Mouse (Mus musculus) hindbrain, embryonic 11.5 days (tissue): ENCODE data around the gene Ets2. TPM values are rescaled to one million over a fixed set of nuclear protein-coding genes. Genes with fewer than 3 reads are reported as not detected.

ENCODE experiments used
- ATAC-seq: fragments of 200-750 bp; cut with Nextera tagmentation; 2 replicates; pipeline ENCODE4 v1.8.0; 2017; ENCODE audit warnings: mild to moderate bottlenecking, moderate TSS enrichment, moderate library complexity; ENCODE audit not compliant: low FRiP score
- DNase-seq: peaks from one replicate; pipeline ENCODE4 v3.0.0-alpha.2; 2015; ENCODE audit warnings: low spot score
- H3K27ac ChIP-seq: fragments of 300-500 bp; sonication (generic); 2 replicates; pipeline ENCODE4 v1.5.1; 2014; ENCODE audit warnings: mild to moderate bottlenecking, low read depth, low read length
- H3K27me3 ChIP-seq: fragments of 300-500 bp; sonication (generic); 2 replicates; pipeline ENCODE4 v1.6.1; 2014; ENCODE audit warnings: mild to moderate bottlenecking, low read length, moderate library complexity, mixed read lengths; ENCODE audit not compliant: control insufficient read depth, insufficient read depth
- H3K36me3 ChIP-seq: fragments of 300-500 bp; sonication (generic); 2 replicates; pipeline ENCODE4 v1.6.1; 2014; ENCODE audit warnings: mild to moderate bottlenecking, low read length, moderate library complexity, mixed read lengths; ENCODE audit not compliant: control insufficient read depth, insufficient read depth
- H3K4me1 ChIP-seq: fragments of 300-500 bp; sonication (generic); replicated peaks from 2 replicates; pipeline ENCODE4 v1.6.1; 2014; ENCODE audit warnings: low read length, mixed read lengths; ENCODE audit not compliant: control insufficient read depth, insufficient read depth
- H3K4me2 ChIP-seq: fragments of 300-500 bp; sonication (generic); replicated peaks from 2 replicates; pipeline ENCODE4 v1.6.1; 2014; ENCODE audit warnings: mild to moderate bottlenecking, low read depth, low read length
- H3K4me3 ChIP-seq: fragments of 300-500 bp; sonication (generic); 2 replicates; pipeline ENCODE4 v1.5.1; 2014; ENCODE audit warnings: low read depth, low read length
- H3K9ac ChIP-seq: fragments of 300-500 bp; sonication (generic); 2 replicates; pipeline ENCODE4 v1.6.1; 2014; ENCODE audit warnings: low read depth, low read length
- H3K9me3 ChIP-seq: fragments of 300-500 bp; sonication (generic); 2 replicates; pipeline ENCODE4 v1.6.1; 2016; ENCODE audit warnings: low read length; ENCODE audit not compliant: control insufficient read depth
- WGBS: fragments of 180-500 bp; shearing (Covaris S2); extraction: QIAGEN DNeasy Blood & Tissue Kit; methylation state at CpG from one replicate; pipeline ENCODE4 v1.1.7; 2014; 5-methylcytosine and 5-hydroxymethylcytosine counted together
- polyA plus RNA-seq: library from polyadenylated mRNA; unstranded; fragments of >200 nt; fragmentation: Nextera tagmentation; extraction: Ambion mirVana; gene quantifications from 2 replicates; pipeline ENCODE4 v1.2.1, GENCODE M21; 2014

The Ets2 gene
- polyA plus RNA-seq, 1 experiment from 2014 or later: 17.6 TPM

GRCm38 (mm10) chr16:95685807-95686206 lies 16.1 kb upstream of the Ets2 start:
- Histone ChIP-seq H3K27ac (no peak overlapping the region), H3K4me3 (no peak overlapping the region), H3K9ac (no peak overlapping the region), H3K27me3 (no peaks in the 10 kb centered on the region), H3K9me3 (no peaks in the 10 kb centered on the region), H3K4me2 (no peak overlapping the region), H3K4me1 (no peaks in the 10 kb centered on the region), H3K36me3 (no peaks in the 10 kb centered on the region)
- no peak for DNase-seq
- ATAC-seq: no peak
- 46% methylated on average over 2 of the region's 2 CpGs for WGBS

GRCm38 (mm10) chr16:95686246-95686645 lies 15.6 kb upstream of the Ets2 start:
- no peaks in the 10 kb centered on the region for H3K9me3 ChIP-seq
- no peak overlapping the region for H3K9ac ChIP-seq
- H3K4me1 ChIP-seq: no peaks in the 10 kb centered on the region
- H3K27me3 ChIP-seq: no peaks in the 10 kb centered on the region
- no peak overlapping the region for H3K27ac ChIP-seq
- WGBS: 66% methylated on average over 6 of the region's 6 CpGs
- H3K4me3 ChIP-seq: no peak overlapping the region
- ATAC-seq: no peak
- no peak for DNase-seq
- H3K4me2 ChIP-seq: no peak overlapping the region
- H3K36me3 ChIP-seq: no peaks in the 10 kb centered on the region

GRCm38 (mm10) chr16:95686901-95687300 lies 15.0 kb upstream of the Ets2 start:
- no peaks in the 10 kb centered on the region for H3K9me3 ChIP-seq
- no peaks in the 10 kb centered on the region for H3K27me3 ChIP-seq
- H3K36me3 ChIP-seq: no peaks in the 10 kb centered on the region
- no peaks in the 10 kb centered on the region for H3K4me1 ChIP-seq
- H3K27ac ChIP-seq: no peak overlapping the region
- ATAC-seq: no peak
- H3K4me2 ChIP-seq: no peak overlapping the region
- H3K9ac ChIP-seq: no peak overlapping the region
- 89% methylated on average over 8 of the region's 8 CpGs for WGBS
- no peak overlapping the region for H3K4me3 ChIP-seq
- DNase-seq: no peak

GRCm38 (mm10) chr16:95688010-95688409 lies 13.9 kb upstream of the Ets2 start:
- no peak overlapping the region for H3K4me3 ChIP-seq
- no peaks in the 10 kb centered on the region for H3K4me1 ChIP-seq
- WGBS: 76% methylated on average over 4 of the region's 4 CpGs
- H3K9me3 ChIP-seq: no peaks in the 10 kb centered on the region
- no peak overlapping the region for H3K4me2 ChIP-seq
- H3K27me3 ChIP-seq: no peaks in the 10 kb centered on the region
- H3K9ac ChIP-seq: no peak overlapping the region
- no peak overlapping the region for H3K27ac ChIP-seq
- ATAC-seq (no peak), DNase-seq (no peak)
- H3K36me3 ChIP-seq: no peaks in the 10 kb centered on the region

- ATAC-seq (no peak), DNase-seq (no peak)
- H3K9ac ChIP-seq: no peak overlapping the region
- WGBS: 51% methylated on average over 6 of the region's 6 CpGs
- H3K36me3 ChIP-seq: no peaks in the 10 kb centered on the region
- H3K4me1 ChIP-seq: no peaks in the 10 kb centered on the region
- H3K9me3 ChIP-seq: no peaks in the 10 kb centered on the region
- no peak overlapping the region for H3K4me3 ChIP-seq
- H3K4me2 ChIP-seq: no peak overlapping the region
- no peaks in the 10 kb centered on the region for H3K27me3 ChIP-seq
- H3K27ac ChIP-seq: no peak overlapping the region
Measured at GRCm38 (mm10) chr16:95696599-95696998, 5.3 kb upstream of the Ets2 start.

GRCm38 (mm10) chr16:95699721-95700120 lies 2.2 kb upstream of the Ets2 start:
- Histone ChIP-seq H3K27me3 (peaks cover 2% of the 10 kb centered on the region; the same call in 1 of the 2 replicates), H3K36me3 (no peaks in the 10 kb centered on the region), H3K27ac (no peak overlapping the region), H3K9ac (no peak overlapping the region), H3K4me1 (no peaks in the 10 kb centered on the region), H3K4me3 (no peak overlapping the region), H3K4me2 (no peak overlapping the region), H3K9me3 (no peaks in the 10 kb centered on the region)
- DNase-seq: no peak
- WGBS: 73% methylated on average over 3 of the region's 3 CpGs
- no peak for ATAC-seq

GRCm38 (mm10) chr16:95700224-95700623 lies 1.7 kb upstream of the Ets2 start:
- Histone ChIP-seq H3K4me2 (no peak overlapping the region), H3K4me3 (no peak overlapping the region), H3K27ac (no peak overlapping the region), H3K9me3 (no peaks in the 10 kb centered on the region), H3K36me3 (no peaks in the 10 kb centered on the region), H3K27me3 (peaks cover 2% of the 10 kb centered on the region; the same call in 1 of the 2 replicates), H3K4me1 (no peaks in the 10 kb centered on the region), H3K9ac (no peak overlapping the region)
- ATAC-seq (no peak), DNase-seq (no peak)
- 66% methylated on average over 7 of the region's 7 CpGs for WGBS

GRCm38 (mm10) chr16:95702562-95703545 lies 979 bp downstream of the Ets2 start:
- peak overlapping the region; percentile 69; the same call in 1 of the 2 replicates for H3K27ac ChIP-seq
- no peaks in the 10 kb centered on the region for H3K4me1 ChIP-seq
- H3K4me3 ChIP-seq: peak overlapping the region; percentile 66
- DNase-seq (peak; percentile 36), ATAC-seq (peak; percentile 83)
- peak overlapping the region; percentile 92 for H3K9ac ChIP-seq
- 2% methylated on average over 58 of the region's 62 CpGs for WGBS
- no peaks in the 10 kb centered on the region for H3K36me3 ChIP-seq
- peaks cover 2% of the 10 kb centered on the region; the same call in 1 of the 2 replicates for H3K27me3 ChIP-seq
- no peaks in the 10 kb centered on the region for H3K9me3 ChIP-seq
- H3K4me2 ChIP-seq: peak overlapping the region; percentile 97

- DNase-seq: no peak
- H3K9ac ChIP-seq: no peak overlapping the region
Measured at GRCm38 (mm10) chr16:95703958-95704357, 2.1 kb downstream of the Ets2 start.

More at GRCm38 (mm10) chr16:95703958-95704357, 2.1 kb downstream of the Ets2 start:
- Histone ChIP-seq H3K4me1 (no peaks in the 10 kb centered on the region), H3K4me2 (0 out of 2 replicates have a peak overlapping the region, but pooled peaks have one; percentile 2), H3K36me3 (no peaks in the 10 kb centered on the region), H3K27me3 (peaks cover 2% of the 10 kb centered on the region; the same call in 1 of the 2 replicates), H3K4me3 (no peak overlapping the region), H3K27ac (no peak overlapping the region), H3K9me3 (no peaks in the 10 kb centered on the region)
- WGBS: 47% methylated on average over 8 of the region's 8 CpGs
- ATAC-seq: no peak
